Mouse (Mus musculus) liver, embryonic 14.5 days (tissue): ENCODE measurements at regions not wholly inside any gene's neighbourhood (a gene's known extent, or its start where the extent isn't known, plus 50 kb on each side); places are given as distances from the start of the nearest gene placed in this dataset.

Experiments
- ATAC-seq: fragments of 200-750 bp; cut with Nextera tagmentation; 2 replicates; pipeline ENCODE4 v1.8.0; 2017; ENCODE audit warnings: moderate number of reproducible peaks, mild to moderate bottlenecking, moderate library complexity; ENCODE audit not compliant: insufficient read depth
- DNase-seq, 3 experiments: peaks; one replicate each; pipeline ENCODE4 v3.0.0-alpha.2; 2012 to 2013; ENCODE audit warnings: low read depth in 3 of 3, low spot score in 3 of 3
- H3K27ac ChIP-seq: fragments of 300-500 bp; sonication (generic); 2 replicates; pipeline ENCODE4 v1.5.1; 2014; ENCODE audit warnings: moderate library complexity, mild to moderate bottlenecking, control low read depth, inconsistent platforms
- H3K27me3 ChIP-seq: fragments of 300-500 bp; sonication (generic); 2 replicates; pipeline ENCODE4 v1.6.1; 2014; ENCODE audit warnings: mild to moderate bottlenecking, low read length, moderate library complexity; ENCODE audit not compliant: control insufficient read depth, insufficient read depth
- H3K36me3 ChIP-seq: fragments of 300-500 bp; sonication (generic); replicated peaks from 2 replicates; pipeline ENCODE4 v1.6.1; 2014; ENCODE audit warnings: low read depth; ENCODE audit not compliant: control insufficient read depth, insufficient read depth
- H3K4me1 ChIP-seq, 2 experiments: fragments of 200-500 bp in 1 of 2; fragments of 300-500 bp in 1 of 2; sonication (generic) in 1 of 2; replicated peaks; 2 replicates each; pipeline ENCODE4 v1.6.1; 2012 to 2014; ENCODE audit warnings: antibody characterized with exemption in 1 of 2, inconsistent platforms in 1 of 2, low read length in 1 of 2; ENCODE audit not compliant: control insufficient read depth in 2 of 2, insufficient read depth in 2 of 2
- H3K4me2 ChIP-seq: fragments of 300-500 bp; sonication (generic); 2 replicates; pipeline ENCODE4 v1.6.1; 2014; ENCODE audit warnings: low read depth, mild to moderate bottlenecking, control low read depth, moderate library complexity
- H3K4me3 ChIP-seq, 2 experiments: fragments of 200-500 bp in 1 of 2; fragments of 300-500 bp in 1 of 2; sonication (generic) in 1 of 2; 2 replicates each; pipeline ENCODE4 v1.5.1; 2012 to 2014; ENCODE audit warnings: low read depth in 2 of 2, low read length in 2 of 2, mild to moderate bottlenecking in 2 of 2, control low read depth in 1 of 2, inconsistent platforms in 1 of 2, moderate library complexity in 1 of 2; ENCODE audit not compliant: insufficient read depth in 1 of 2
- H3K9ac ChIP-seq: fragments of 300-500 bp; sonication (generic); replicated peaks from 2 replicates; pipeline ENCODE4 v1.6.1; 2014; ENCODE audit warnings: mild to moderate bottlenecking, control low read depth, moderate library complexity
- H3K9me3 ChIP-seq: fragments of 300-500 bp; sonication (generic); 2 replicates; pipeline ENCODE4 v1.6.1; 2016; ENCODE audit warnings: low read length, mixed read lengths; ENCODE audit not compliant: control insufficient read depth
- CTCF ChIP-seq: IDR thresholded peaks from 2 replicates; pipeline ENCODE4 v1.5.1; 2016; ENCODE audit warnings: antibody characterized with exemption, low read depth, control low read depth
- EP300 ChIP-seq: IDR thresholded peaks from 2 replicates; pipeline ENCODE4 v1.6.1; 2016; ENCODE audit warnings: antibody characterized with exemption, low read depth
- WGBS: fragments of 180-500 bp; shearing (Covaris S2); extraction: QIAGEN DNeasy Blood & Tissue Kit; methylation state at CpG from one replicate; pipeline ENCODE4 v1.1.7; 2014; ENCODE audit not compliant: insufficient replicate concordance; 5-methylcytosine and 5-hydroxymethylcytosine counted together

GRCm38 (mm10) chr11:52536841-52537240 lies 140.6 kb downstream of the 9530068E07Rik start:
- H3K4me3 ChIP-seq: no peak overlapping the region
- H3K4me1 ChIP-seq: no peaks in the 10 kb centered on the region
- H3K9me3 ChIP-seq: no peaks in the 10 kb centered on the region
- WGBS: 25% methylated on average over 11 of the region's 11 CpGs
- H3K9ac ChIP-seq: no peak overlapping the region
- ATAC-seq (no peak), DNase-seq (no peak)
- H3K27ac ChIP-seq: no peak overlapping the region
- no peak overlapping the region for H3K4me2 ChIP-seq
- H3K27me3 ChIP-seq: no peaks in the 10 kb centered on the region
- TF ChIP-seq CTCF (no peak), EP300 (no peak)
- no peaks in the 10 kb centered on the region for H3K36me3 ChIP-seq

- Histone ChIP-seq H3K9ac (no peak overlapping the region), H3K27ac (no peak overlapping the region), H3K4me2 (no peak overlapping the region), H3K27me3 (no peaks in the 10 kb centered on the region), H3K4me3 (no peak overlapping the region), H3K4me1 (no peaks in the 10 kb centered on the region), H3K9me3 (no peaks in the 10 kb centered on the region), H3K36me3 (no peaks in the 10 kb centered on the region)
- ATAC-seq: no peak
- WGBS: 23% methylated on average over 4 of the region's 4 CpGs
- TF ChIP-seq CTCF: no peak
- TF ChIP-seq EP300: no peak
- no peak for DNase-seq
Observed at GRCm38 (mm10) chr11:52537819-52538435, 141.7 kb downstream of the 9530068E07Rik start.

GRCm38 (mm10) chr11:52541210-52541609 lies 145.0 kb downstream of the 9530068E07Rik start:
- H3K4me1 ChIP-seq: no peaks in the 10 kb centered on the region
- DNase-seq (no peak), ATAC-seq (no peak)
- TF ChIP-seq EP300 (no peak), CTCF (no peak)
- no peak overlapping the region for H3K27ac ChIP-seq
- no peaks in the 10 kb centered on the region for H3K27me3 ChIP-seq
- H3K9me3 ChIP-seq: no peaks in the 10 kb centered on the region
- no peak overlapping the region for H3K4me2 ChIP-seq
- WGBS: 55% methylated on average over 5 of the region's 5 CpGs
- no peak overlapping the region for H3K4me3 ChIP-seq
- no peaks in the 10 kb centered on the region for H3K36me3 ChIP-seq
- no peak overlapping the region for H3K9ac ChIP-seq

GRCm38 (mm10) chr11:52551451-52551850 lies 155.2 kb downstream of the 9530068E07Rik start:
- no peaks in the 10 kb centered on the region for H3K9me3 ChIP-seq
- DNase-seq: no peak
- TF ChIP-seq CTCF: no peak
- H3K4me3 ChIP-seq: no peak overlapping the region
- no peak overlapping the region for H3K9ac ChIP-seq
- H3K4me2 ChIP-seq: no peak overlapping the region
- no peaks in the 10 kb centered on the region for H3K36me3 ChIP-seq
- no peak for ATAC-seq
- H3K27ac ChIP-seq: no peak overlapping the region
- H3K27me3 ChIP-seq: no peaks in the 10 kb centered on the region
- H3K4me1 ChIP-seq: no peaks in the 10 kb centered on the region
- 50% methylated on average over 5 of the region's 5 CpGs for WGBS

GRCm38 (mm10) chr11:52552860-52553259 lies 156.6 kb downstream of the 9530068E07Rik start:
- H3K27ac ChIP-seq: no peak overlapping the region
- TF ChIP-seq CTCF: no peak
- TF ChIP-seq EP300: no peak
- no peak overlapping the region for H3K4me2 ChIP-seq
- no peak for DNase-seq
- H3K27me3 ChIP-seq: no peaks in the 10 kb centered on the region
- H3K4me1 ChIP-seq: no peaks in the 10 kb centered on the region
- WGBS: 55% methylated on average over 4 of the region's 4 CpGs
- H3K9ac ChIP-seq: no peak overlapping the region
- no peaks in the 10 kb centered on the region for H3K36me3 ChIP-seq
- ATAC-seq: no peak
- no peak overlapping the region for H3K4me3 ChIP-seq
- no peaks in the 10 kb centered on the region for H3K9me3 ChIP-seq
